Mouse (Mus musculus) MEL (cell line): ENCODE results near the gene Egln3.

Source experiments
- CTCF ChIP-seq, 3 experiments: IDR thresholded peaks in 2 of 3; conservative IDR thresholded peaks in 1 of 3; 2 replicates each; pipeline ENCODE4 v1.5.1; 2011 to 2012; ENCODE audit warnings: low read length in 3 of 3, low read depth in 2 of 3, mild to moderate bottlenecking in 2 of 3, improper control_type of control experiment in 1 of 3, inconsistent platforms in 1 of 3, mixed read lengths in 1 of 3, moderate library complexity in 1 of 3; ENCODE audit not compliant: control insufficient read depth in 1 of 3, insufficient read depth in 1 of 3, poor library complexity in 1 of 3, severe bottlenecking in 1 of 3
- ELF1 ChIP-seq: IDR thresholded peaks from 2 replicates; pipeline ENCODE4 v1.6.1; 2014; ENCODE audit warnings: low read depth, mild to moderate bottlenecking, inconsistent platforms, low read length, improper control_type of control experiment, moderate library complexity
- EP300 ChIP-seq, 2 experiments: IDR thresholded peaks; 2 replicates each; pipeline ENCODE4 v1.6.1; 2011; ENCODE audit warnings: improper control_type of control experiment in 2 of 2, low read length in 2 of 2, low read depth in 1 of 2, mild to moderate bottlenecking in 1 of 2
- GABPA ChIP-seq: IDR thresholded peaks from 2 replicates; pipeline ENCODE4 v1.6.1; 2012; ENCODE audit warnings: low read depth, mild to moderate bottlenecking, inconsistent platforms, low read length, improper control_type of control experiment, moderate library complexity
- MAZ ChIP-seq: IDR thresholded peaks from 2 replicates; pipeline ENCODE4 v1.6.1; 2012; ENCODE audit warnings: low read depth, mild to moderate bottlenecking, inconsistent platforms, low read length, improper control_type of control experiment
- MEF2A ChIP-seq: IDR thresholded peaks from 2 replicates; pipeline ENCODE4 v1.6.1; 2014; ENCODE audit warnings: low read depth, mild to moderate bottlenecking, inconsistent platforms, low read length, improper control_type of control experiment; ENCODE audit not compliant: poor library complexity, insufficient replicate concordance, severe bottlenecking; ENCODE audit errors: extremely low read depth
- POLR2A ChIP-seq, 2 experiments: IDR thresholded peaks; 2 replicates each; pipeline ENCODE4 v1.6.1; 2011 to 2012; ENCODE audit warnings: low read length in 2 of 2, mild to moderate bottlenecking in 2 of 2, control low read depth in 1 of 2, improper control_type of control experiment in 1 of 2, low read depth in 1 of 2, moderate library complexity in 1 of 2; ENCODE audit not compliant: control insufficient read depth in 1 of 2, insufficient read depth in 1 of 2, poor library complexity in 1 of 2
- POLR2AphosphoS2 ChIP-seq: IDR thresholded peaks from 2 replicates; pipeline ENCODE4 v1.6.1; 2011; ENCODE audit warnings: low read length, improper control_type of control experiment
- RCOR1 ChIP-seq: IDR thresholded peaks from 2 replicates; pipeline ENCODE4 v1.6.1; 2012; ENCODE audit warnings: low read depth, mild to moderate bottlenecking, inconsistent platforms, low read length, improper control_type of control experiment
- SIN3A ChIP-seq: IDR thresholded peaks from 2 replicates; pipeline ENCODE4 v1.6.1; 2012; ENCODE audit warnings: low read length, improper control_type of control experiment, inconsistent platforms
- TCF12 ChIP-seq: IDR thresholded peaks from 2 replicates; pipeline ENCODE4 v1.6.1; 2014; ENCODE audit warnings: low read depth, mild to moderate bottlenecking, inconsistent platforms, low read length, improper control_type of control experiment, moderate library complexity
- USF1 ChIP-seq: IDR thresholded peaks from 2 replicates; pipeline ENCODE4 v1.6.1; 2014; ENCODE audit warnings: low read depth, mild to moderate bottlenecking, inconsistent platforms, low read length, improper control_type of control experiment, moderate library complexity
- USF2 ChIP-seq, 2 experiments: IDR thresholded peaks; 2 replicates each; pipeline ENCODE4 v1.6.1; 2011 to 2012; ENCODE audit warnings: improper control_type of control experiment in 2 of 2, low read length in 2 of 2, borderline replicate concordance in 1 of 2, inconsistent platforms in 1 of 2, low read depth in 1 of 2, mild to moderate bottlenecking in 1 of 2; ENCODE audit not compliant: insufficient read depth in 1 of 2
- ZKSCAN1 ChIP-seq: IDR thresholded peaks from 2 replicates; pipeline ENCODE4 v1.6.1; 2012; ENCODE audit warnings: low read depth, mild to moderate bottlenecking, inconsistent platforms, low read length, improper control_type of control experiment, moderate library complexity

DNA sequence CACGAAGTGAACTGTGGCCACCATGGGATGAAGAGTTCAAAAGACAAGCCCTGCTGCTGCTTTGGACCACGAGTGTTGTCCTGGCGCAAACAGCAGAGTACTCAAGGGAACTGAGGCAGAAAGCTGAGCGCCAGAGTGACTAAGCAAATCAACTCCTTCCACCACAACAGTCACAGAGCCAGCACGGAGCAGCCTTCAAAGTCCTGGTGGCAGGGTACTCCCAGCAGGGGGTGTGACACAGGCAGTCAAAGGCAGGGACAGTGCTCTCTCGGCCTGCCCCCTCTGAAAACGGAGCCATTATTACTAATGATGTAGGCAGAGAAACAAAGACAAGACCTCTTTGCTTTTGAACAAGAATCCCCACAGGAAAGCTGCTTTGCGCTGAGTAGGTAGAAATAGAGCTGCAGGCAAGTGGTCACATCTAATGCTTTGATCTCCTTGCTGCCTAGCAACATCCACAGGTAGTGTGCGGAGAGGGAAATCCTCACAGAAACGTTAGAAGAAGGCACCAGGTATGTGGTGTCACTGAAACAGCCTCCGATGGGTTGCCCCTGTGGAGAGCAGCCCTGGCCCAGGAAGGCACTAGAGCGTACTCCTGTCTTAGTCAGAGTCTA, 56.6 kb downstream of the Egln3 start:
- no peak for TF ChIP-seq CTCF (IDR thresholded peaks at IDR 0.05 in 2 of 3, conservative IDR thresholded peaks at IDR 0.05 in 1 of 3; ENCODE audit: control insufficient read depth in 1 of 3, insufficient read depth in 1 of 3, low read depth in 2 of 3, low read length in 3 of 3, poor library complexity in 1 of 3, severe bottlenecking in 1 of 3)
- no peak for TF ChIP-seq SIN3A
- TF ChIP-seq POLR2A (IDR thresholded peaks at IDR 0.05; ENCODE audit: control insufficient read depth in 1 of 2, insufficient read depth in 1 of 2, low read depth in 1 of 2, low read length in 2 of 2, poor library complexity in 1 of 2) = no peak
- TF ChIP-seq MEF2A = no peak
- no peak for TF ChIP-seq USF2 (IDR thresholded peaks at IDR 0.05; ENCODE audit: borderline replicate concordance in 1 of 2, insufficient read depth in 1 of 2, low read depth in 1 of 2, low read length in 2 of 2)
- TF ChIP-seq GABPA = no peak
- TF ChIP-seq ZKSCAN1 = no peak
- no peak for TF ChIP-seq EP300 (IDR thresholded peaks at IDR 0.05; ENCODE audit: low read depth in 1 of 2, low read length in 2 of 2)
- no peak for TF ChIP-seq MAZ
- no peak for TF ChIP-seq RCOR1
- no peak for TF ChIP-seq TCF12
- no peak for TF ChIP-seq ELF1
- no peak for TF ChIP-seq USF1
- TF ChIP-seq POLR2AphosphoS2 = no peak
